Mouse (Mus musculus): Measurements from ENCODE around the gene Igdcc3. TPM values are rescaled to one million over a fixed set of nuclear protein-coding genes. Genes with fewer than 3 reads are reported as not detected.

Igdcc3 gene
- total and polyA plus RNA-seq, 3 experiments = 0.21 to 0.26 TPM; not detected in 1

DNA sequence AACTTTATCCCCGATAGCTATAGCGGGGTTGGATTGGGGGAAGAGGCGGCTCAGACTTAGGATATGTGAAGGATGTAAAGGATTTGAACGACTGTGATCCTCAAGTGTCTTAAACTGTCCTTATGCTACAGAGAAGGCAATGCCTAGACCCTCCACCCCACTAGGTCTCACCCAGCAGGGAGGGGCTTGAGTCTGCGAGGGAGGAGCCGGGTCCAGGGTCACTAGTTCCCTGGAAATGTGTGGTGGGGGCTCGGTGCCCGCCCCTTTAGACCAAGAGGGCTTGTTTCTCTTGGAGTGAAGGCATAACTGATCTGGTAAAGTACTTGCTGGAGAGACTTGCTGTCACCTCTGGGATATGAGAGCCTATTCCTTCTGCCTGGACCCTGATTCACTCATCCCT, 1.4 kb downstream of the Igdcc3 start:
- H3K27ac ChIP-seq (ENCODE audit: insufficient read depth, low read depth) = no peak overlapping the region
- no peak overlapping the region for H3K4me3 ChIP-seq (replicated peaks in 1 of 3; ENCODE audit: low read depth in 2 of 3, low read length in 2 of 3, poor library complexity in 1 of 3)
- H3K27me3 ChIP-seq (replicated peaks) = peaks cover 73% of the 10 kb centered on the region
- TF ChIP-seq ZC3H11A (IDR thresholded peaks at IDR 0.05; ENCODE audit: low read depth, low read length) = no peak
- no peak for TF ChIP-seq UBTF (IDR thresholded peaks at IDR 0.05; ENCODE audit: low read depth, low read length)
- TF ChIP-seq MAFK (IDR thresholded peaks at IDR 0.05; ENCODE audit: insufficient replicate concordance, low read length) = no peak
- no peak for TF ChIP-seq NRF1 (IDR thresholded peaks at IDR 0.05; ENCODE audit: low read depth, low read length)
- TF ChIP-seq MEF2A (IDR thresholded peaks at IDR 0.05; ENCODE audit: borderline replicate concordance, low read depth, low read length) = no peak
- TF ChIP-seq E2F4 (IDR thresholded peaks at IDR 0.05; ENCODE audit: insufficient replicate concordance, low read depth, low read length) = no peak
- TF ChIP-seq CHD2 (IDR thresholded peaks at IDR 0.05; ENCODE audit: low read length) = no peak
- TF ChIP-seq GABPA (IDR thresholded peaks at IDR 0.05; ENCODE audit: insufficient replicate concordance, low read depth, low read length) = no peak
- TF ChIP-seq ETS1 (conservative IDR thresholded peaks at IDR 0.05; ENCODE audit: low read depth, low read length) = no peak
- no peak for TF ChIP-seq MXI1 (IDR thresholded peaks at IDR 0.05; ENCODE audit: low read depth, low read length)
- TF ChIP-seq TBP (conservative IDR thresholded peaks at IDR 0.05; ENCODE audit: low read depth, low read length) = no peak
- TF ChIP-seq CTCF (conservative IDR thresholded peaks at IDR 0.05 in 1 of 2, IDR thresholded peaks at IDR 0.05 in 1 of 2; ENCODE audit: low read depth in 2 of 2, low read length in 2 of 2) = no peak
- TF ChIP-seq NELFE (IDR thresholded peaks at IDR 0.05; ENCODE audit: low read depth, low read length) = no peak
- no peak for TF ChIP-seq RCOR1 (conservative IDR thresholded peaks at IDR 0.05; ENCODE audit: low read depth, low read length)
- TF ChIP-seq PAX5 (IDR thresholded peaks at IDR 0.05; ENCODE audit: low read length) = no peak
- in situ Hi-C loops (cut with MboI; ENCODE audit: low pct_ligation_motif_present, low pct_unique_long_range_greater_than_20kb, low sequenced_read_pairs) = no loop called here
- H3K9ac ChIP-seq (ENCODE audit: insufficient read depth, low read depth) = no peak overlapping the region
- no peaks in the 10 kb centered on the region for H3K79me2 ChIP-seq (replicated peaks; ENCODE audit: control insufficient read depth, extremely low read depth, insufficient read depth, poor library complexity, severe bottlenecking)
- no peak for DNase-seq (ENCODE audit: extremely low read depth)
- dilution Hi-C loops (cut with MboI; ENCODE audit: extremely low pct_ligation_motif_present, extremely low pct_unique_long_range_greater_than_20kb, low sequenced_read_pairs) = no loop called here
- H3K36me3 ChIP-seq (replicated peaks in 1 of 2; ENCODE audit: control insufficient read depth in 1 of 2, insufficient read depth in 1 of 2, low read length in 1 of 2) = no peaks in the 10 kb centered on the region
- no peak overlapping the region for H3K4me2 ChIP-seq (ENCODE audit: insufficient read depth, low read depth, poor library complexity, severe bottlenecking)
- H3K4me1 ChIP-seq (ENCODE audit: control insufficient read depth in 1 of 2, insufficient read depth in 2 of 2) = peaks cover 0 to 15% of the 10 kb centered on the region in 2 experiments; a peak in 2 of 4 replicates
- H3K9me3 ChIP-seq (replicated peaks; ENCODE audit: low read length) = no peaks in the 10 kb centered on the region

DNA sequence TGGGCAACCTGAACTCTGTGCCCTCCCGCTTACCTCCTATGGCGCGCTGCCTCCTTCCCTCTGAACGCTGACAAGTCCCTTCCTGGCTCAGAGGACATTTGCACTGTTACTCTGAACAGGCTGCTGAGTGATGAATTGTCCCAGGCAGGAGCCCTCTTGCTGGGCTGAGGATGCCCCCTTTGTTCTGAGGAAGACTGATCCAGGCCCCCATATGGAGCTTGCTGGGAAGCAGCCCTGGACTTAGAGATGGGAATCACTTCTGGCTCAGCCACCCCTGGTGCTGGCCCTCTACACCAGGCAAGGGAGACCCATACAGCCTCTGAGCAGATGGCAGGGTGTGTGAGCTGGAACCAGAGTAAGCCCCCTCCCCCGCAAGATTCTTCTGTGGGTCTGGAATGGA, 5.0 kb downstream of the Igdcc3 start:
- Histone ChIP-seq H3K27me3 (replicated peaks) (peaks cover 57% of the 10 kb centered on the region), H3K9ac (ENCODE audit: insufficient read depth, low read depth) (no peak overlapping the region), H3K9me3 (replicated peaks; ENCODE audit: low read length) (no peaks in the 10 kb centered on the region), H3K36me3 (replicated peaks in 1 of 2; ENCODE audit: control insufficient read depth in 1 of 2, insufficient read depth in 1 of 2, low read length in 1 of 2) (no peaks in the 10 kb centered on the region), H3K79me2 (replicated peaks; ENCODE audit: control insufficient read depth, extremely low read depth, insufficient read depth, poor library complexity, severe bottlenecking) (no peaks in the 10 kb centered on the region), H3K27ac (ENCODE audit: insufficient read depth, low read depth) (no peak overlapping the region), H3K4me1 (ENCODE audit: control insufficient read depth in 1 of 2, insufficient read depth in 2 of 2) (peaks cover 4 to 27% of the 10 kb centered on the region in 2 experiments), H3K4me2 (ENCODE audit: insufficient read depth, low read depth, poor library complexity, severe bottlenecking) (no peak overlapping the region), H3K4me3 (replicated peaks in 1 of 3; ENCODE audit: low read depth in 2 of 3, low read length in 2 of 3, poor library complexity in 1 of 3) (no peak overlapping the region)
- dilution Hi-C loops (cut with MboI; ENCODE audit: extremely low pct_ligation_motif_present, extremely low pct_unique_long_range_greater_than_20kb, low sequenced_read_pairs) = no loop called here
- no peak for DNase-seq (ENCODE audit: extremely low read depth)
- TF ChIP-seq CHD1 (IDR thresholded peaks at IDR 0.05; ENCODE audit: low read depth, low read length) (no peak), POLR2A (IDR thresholded peaks at IDR 0.05; ENCODE audit: low read depth, low read length) (no peak), ELF1 (IDR thresholded peaks at IDR 0.05; ENCODE audit: low read depth, low read length) (no peak), ZC3H11A (IDR thresholded peaks at IDR 0.05; ENCODE audit: low read depth, low read length) (no peak), SMC3 (IDR thresholded peaks at IDR 0.05; ENCODE audit: low read depth, low read length) (no peak), MAFK (IDR thresholded peaks at IDR 0.05; ENCODE audit: insufficient replicate concordance, low read length) (no peak), IRF4 (IDR thresholded peaks at IDR 0.05; ENCODE audit: low read depth, low read length) (no peak), KAT2A (IDR thresholded peaks at IDR 0.05; ENCODE audit: insufficient replicate concordance, low read length) (no peak), SIN3A (IDR thresholded peaks at IDR 0.05; ENCODE audit: low read length) (no peak)
- in situ Hi-C loops (cut with MboI; ENCODE audit: low pct_ligation_motif_present, low pct_unique_long_range_greater_than_20kb, low sequenced_read_pairs) = no loop called here

Measured in CH12.LX (cell line).